Mouse (Mus musculus): ENCODE data around the gene Zfp599.

DNA sequence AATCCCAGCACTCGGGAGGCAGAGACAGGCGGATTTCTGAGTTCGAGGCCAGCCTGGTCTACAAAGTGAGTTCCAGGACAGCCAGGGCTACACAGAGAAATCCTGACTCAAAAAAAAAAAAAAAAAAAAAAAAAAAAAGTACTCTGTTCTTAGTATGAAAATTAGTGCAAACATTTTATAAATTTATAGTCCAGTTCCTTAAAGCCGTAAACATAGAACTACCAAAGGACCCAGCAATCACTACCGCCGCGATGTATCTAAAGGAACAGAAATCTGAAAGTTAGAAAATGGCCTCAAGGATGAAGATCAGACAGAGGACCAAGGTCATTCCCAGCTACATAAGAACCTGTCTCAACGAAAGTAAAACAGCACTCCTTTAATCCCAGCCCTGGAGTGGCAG, 911 bp downstream of the Zfp599 start:
- TF ChIP-seq CTCF (IDR thresholded peaks at IDR 0.05; ENCODE audit: control insufficient read depth, insufficient read depth, insufficient replicate concordance, low read depth, low read length) (no peak), POLR2A (IDR thresholded peaks at IDR 0.05; ENCODE audit: control insufficient read depth, low read depth, low read length) (no peak)
